Mouse (Mus musculus): Measurements from ENCODE around the gene Mip.
"Not testable (repeated sequence)": the region's sequence is repeated elsewhere in the genome, so short reads cannot be mapped to it uniquely, and the experiment has no call there.

Gene Mip

DNA sequence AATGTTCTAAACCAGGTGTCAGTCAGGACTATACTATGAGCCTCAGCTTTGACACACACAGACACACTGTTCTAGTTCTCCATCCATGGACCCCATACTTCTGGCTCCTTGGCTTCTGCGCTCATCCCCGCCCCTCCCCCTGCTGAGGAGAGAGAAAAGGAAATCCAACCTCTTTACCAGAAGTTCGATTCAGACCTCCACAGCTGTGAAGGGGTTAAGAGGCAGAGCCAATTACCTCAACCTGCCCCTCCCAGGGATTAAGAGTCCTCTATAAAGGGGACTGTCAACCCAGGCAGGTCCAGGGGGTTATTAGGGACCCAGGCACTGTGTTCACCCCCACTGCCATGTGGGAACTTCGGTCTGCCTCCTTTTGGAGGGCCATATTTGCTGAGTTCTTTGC lies at the start of gene Mip:
Gene Mip (plus strand): TSS at position 301 of the 400 bp plus-strand sequence.
- no peak for DNase-seq (ENCODE audit: low spot score in 2 of 2)

GRCm38 (mm10) chr10:128175996-128176755 lies 49.5 kb upstream of the Mip start:
- peak; percentile 34 to 54 for DNase-seq (ENCODE audit: low spot score in 2 of 2)

DNA sequence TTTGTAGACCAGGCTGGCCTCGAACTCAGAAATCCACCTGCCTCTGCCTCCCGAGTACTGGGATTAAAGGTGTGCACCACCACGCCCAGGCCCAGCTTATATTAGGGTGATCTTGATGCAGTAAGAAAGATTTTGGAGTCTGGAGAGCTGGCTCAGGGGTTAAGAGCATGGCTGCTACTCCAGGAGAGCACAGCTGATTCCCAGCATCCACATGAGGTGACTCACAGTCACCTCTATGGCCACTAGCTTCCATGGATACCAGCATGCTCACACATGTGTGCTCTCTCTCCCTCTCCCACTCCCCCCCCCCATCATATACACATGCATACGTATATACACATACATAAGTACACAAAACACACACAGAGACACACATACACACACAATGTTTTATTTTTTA lies 48.3 kb upstream of the Mip start:
- no peak for DNase-seq (ENCODE audit: low spot score in 2 of 2)

GRCm38 (mm10) chr10:128179989-128180388 lies 45.6 kb upstream of the Mip start, which contains the start of gene Rbms2:
Gene Rbms2 (minus strand): TSS chr10:128180297.
- DNase-seq (ENCODE audit: low spot score in 2 of 2), result peak in 1 of 2 experiments; percentile 21

- no peak for DNase-seq (ENCODE audit: low spot score in 2 of 2)
Measured at GRCm38 (mm10) chr10:128184296-128184695, 41.3 kb upstream of the Mip start.

- DNase-seq (ENCODE audit: low spot score in 2 of 2), result no peak
Measured at GRCm38 (mm10) chr10:128185277-128185940, 40.2 kb upstream of the Mip start.

DNA sequence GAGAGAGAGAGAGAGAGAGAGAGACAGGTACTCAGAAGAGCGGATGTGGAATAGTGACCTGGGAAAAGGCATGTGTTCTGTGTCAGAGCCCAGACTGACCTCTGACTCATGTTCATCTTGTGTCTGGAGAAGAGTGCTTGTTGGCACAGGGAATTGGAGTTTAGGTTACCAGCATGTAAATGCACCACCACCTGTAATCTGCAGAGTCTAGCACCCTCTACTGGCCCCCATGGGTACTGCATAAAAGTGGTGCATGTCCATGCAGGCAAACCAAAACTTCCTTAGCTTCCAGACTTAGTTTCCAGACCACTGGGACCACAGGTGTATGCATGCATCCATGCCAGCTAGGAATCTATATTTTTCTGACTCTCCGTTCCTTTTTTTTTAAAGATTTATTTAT lies 39.7 kb upstream of the Mip start:
- peak; percentile 52 to 58 for DNase-seq (ENCODE audit: low spot score in 2 of 2)

DNA sequence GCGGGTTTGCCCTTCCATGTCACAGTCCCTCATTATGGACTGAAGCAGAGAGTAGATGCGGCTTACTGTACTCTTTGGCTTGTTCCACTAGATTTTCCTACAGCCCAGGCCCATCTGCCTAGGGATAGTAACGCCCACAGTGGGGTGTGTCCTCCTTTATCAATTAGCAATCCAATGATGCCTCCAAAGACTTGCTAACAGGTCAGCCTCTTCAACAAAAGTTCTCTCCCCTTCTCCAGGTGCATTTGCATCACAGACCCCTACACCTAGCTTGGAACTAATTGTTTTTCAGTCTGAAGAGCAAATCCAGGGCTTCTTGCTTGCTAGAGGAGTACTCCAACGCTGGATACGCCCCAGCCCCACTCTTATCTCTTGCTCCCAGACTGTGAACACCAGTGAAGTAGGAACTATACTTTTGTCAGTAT lies 38.4 kb upstream of the Mip start:
- DNase-seq (ENCODE audit: low spot score in 2 of 2), result no peak

GRCm38 (mm10) chr10:128188242-128188877 lies 37.3 kb upstream of the Mip start:
- DNase-seq (ENCODE audit: low spot score in 2 of 2), result peak; percentile 43 to 49

DNA sequence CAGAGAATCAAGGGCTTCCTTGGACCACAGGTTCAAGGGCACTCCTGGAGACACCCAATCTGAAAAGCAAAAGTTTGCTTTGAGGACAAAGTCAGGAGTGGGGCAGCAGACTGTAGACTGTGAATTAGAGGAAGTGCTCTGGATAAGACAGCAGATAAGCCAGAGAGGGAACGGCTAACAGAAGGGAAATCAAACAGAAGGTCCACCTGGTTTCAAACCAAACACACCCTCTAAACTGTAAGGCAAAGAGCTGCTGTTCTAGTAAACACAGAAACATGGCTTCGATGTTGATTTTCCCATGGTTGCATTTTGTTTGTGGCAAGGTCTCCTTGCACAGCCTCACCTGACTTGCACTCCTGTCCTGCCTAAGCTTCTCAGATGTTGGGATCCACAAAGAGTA lies 34.2 kb upstream of the Mip start:
- DNase-seq (ENCODE audit: low spot score in 2 of 2), result no peak

- DNase-seq (ENCODE audit: low spot score in 2 of 2), result not testable (repeated sequence)
Measured at GRCm38 (mm10) chr10:128192030-128192766, 33.4 kb upstream of the Mip start.

DNA sequence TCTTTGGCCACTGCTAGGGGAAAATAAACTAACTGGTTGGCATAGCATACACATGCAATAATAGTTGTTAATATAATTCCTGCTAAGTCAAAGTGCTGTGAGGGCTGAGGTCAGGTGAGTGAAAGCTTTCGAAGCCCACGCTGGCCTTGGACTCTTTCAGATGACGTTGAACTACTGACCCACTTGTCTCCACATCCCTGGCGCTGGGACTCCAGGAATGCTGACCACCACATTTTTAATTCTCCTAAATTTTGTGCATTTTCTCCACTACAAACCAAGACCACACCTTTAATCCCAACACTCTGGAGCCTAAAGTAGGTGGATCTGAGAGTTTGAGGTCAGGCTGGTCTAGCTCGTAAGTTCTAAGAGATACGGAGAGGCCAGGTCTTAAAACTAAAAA lies 32.5 kb upstream of the Mip start:
- no peak for DNase-seq (ENCODE audit: low spot score in 2 of 2)

DNA sequence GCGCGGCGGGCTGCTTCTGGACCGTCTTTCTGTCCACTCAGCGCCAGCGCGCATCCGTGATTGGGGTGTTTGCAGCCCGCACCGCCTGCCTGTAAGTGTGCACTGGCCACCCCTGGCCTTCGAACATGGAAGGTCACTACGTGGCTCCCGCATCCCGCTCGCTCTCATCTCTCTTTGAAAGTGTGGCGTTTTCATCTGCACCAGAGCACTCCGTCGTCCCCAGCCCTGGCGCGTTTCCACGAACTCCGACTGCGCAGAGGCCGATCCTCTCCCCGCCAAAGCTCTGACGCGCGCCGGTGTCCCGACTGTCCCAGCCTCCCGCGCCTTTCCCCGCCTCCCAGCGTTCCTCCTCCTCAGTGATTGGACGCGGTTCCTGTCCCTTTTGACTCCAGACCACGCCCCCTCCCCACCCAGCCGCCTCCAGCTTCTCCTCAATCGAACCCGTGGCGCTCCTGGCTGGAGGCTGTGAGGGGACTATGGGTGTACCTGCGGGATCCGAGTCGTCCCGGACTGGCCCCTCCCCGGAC lies 31.6 kb upstream of the Mip start, which contains the start of gene Gls2:
Gene Gls2 (plus strand): TSS at position 434 of the 527 bp plus-strand sequence.
- DNase-seq (ENCODE audit: low spot score in 2 of 2), result peak; percentile 93

DNA sequence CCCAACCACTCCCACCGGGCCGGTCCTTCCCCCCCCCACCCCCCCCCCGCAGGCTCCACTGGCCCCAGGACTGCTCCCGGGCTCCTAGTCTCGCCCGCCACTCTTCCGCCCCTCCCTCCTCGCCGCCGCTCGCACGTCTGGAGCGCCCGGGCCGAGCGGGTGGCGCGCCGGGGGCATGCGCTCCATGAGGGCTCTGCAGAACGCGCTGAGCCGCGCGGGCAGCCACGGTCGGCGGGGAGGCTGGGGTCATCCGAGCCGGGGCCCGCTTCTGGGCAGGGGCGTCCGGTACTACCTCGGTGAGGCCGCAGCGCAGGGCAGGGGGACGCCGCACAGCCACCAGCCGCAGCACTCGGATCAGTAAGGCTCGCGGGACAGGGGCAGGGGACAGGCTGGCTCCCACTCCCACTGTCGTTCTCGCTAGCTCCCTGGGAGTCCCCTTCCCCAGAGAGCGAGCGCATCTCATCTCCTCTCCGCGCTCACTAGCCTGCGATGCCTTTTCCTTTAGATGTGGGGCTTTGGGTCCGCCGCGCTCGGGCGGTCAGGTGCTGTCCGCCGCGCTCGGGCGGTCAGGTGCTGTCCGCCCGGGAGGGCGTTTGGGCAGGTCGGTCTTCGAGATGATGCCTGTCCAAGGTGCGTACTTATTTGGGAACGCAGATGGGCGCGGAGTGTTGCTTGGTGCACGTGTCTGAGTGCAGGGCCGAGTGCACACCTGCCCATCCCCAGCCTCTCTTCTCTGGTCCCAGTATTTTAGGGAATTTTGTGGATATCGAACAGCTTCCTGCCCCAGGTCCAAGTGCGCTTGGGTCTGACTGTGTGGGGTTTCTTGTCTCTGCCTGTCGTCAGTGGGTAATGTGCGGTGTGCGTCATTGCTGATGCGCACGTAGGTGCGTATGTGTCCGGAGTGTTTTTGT lies 30.8 kb upstream of the Mip start:
- peak in 1 of 2 experiments; percentile 18 for DNase-seq (ENCODE audit: low spot score in 2 of 2)

GRCm38 (mm10) chr10:128201856-128202255 lies 23.8 kb upstream of the Mip start:
- no peak for DNase-seq (ENCODE audit: low spot score in 2 of 2)

DNA sequence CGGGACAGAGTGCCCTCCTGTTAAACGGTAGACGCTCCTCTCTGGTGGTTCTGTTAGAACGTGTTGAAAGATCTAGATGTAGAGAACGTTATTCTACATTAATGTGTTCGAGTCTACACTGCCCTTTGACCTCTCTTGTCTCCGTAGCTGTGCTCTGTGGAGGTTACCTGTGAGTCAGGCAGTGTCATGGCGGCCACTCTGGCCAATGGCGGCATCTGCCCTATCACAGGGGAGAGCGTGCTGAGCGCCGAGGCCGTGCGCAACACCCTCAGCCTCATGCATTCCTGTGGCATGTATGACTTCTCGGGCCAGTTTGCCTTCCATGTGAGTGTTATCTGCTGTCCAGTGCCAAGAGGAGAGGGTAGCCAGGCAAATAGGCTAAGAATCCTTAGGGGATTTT lies 20.7 kb upstream of the Mip start:
- no peak for DNase-seq (ENCODE audit: low spot score in 2 of 2)

GRCm38 (mm10) chr10:128208326-128208725 lies 17.3 kb upstream of the Mip start:
- no peak for DNase-seq (ENCODE audit: low spot score in 2 of 2)

DNA sequence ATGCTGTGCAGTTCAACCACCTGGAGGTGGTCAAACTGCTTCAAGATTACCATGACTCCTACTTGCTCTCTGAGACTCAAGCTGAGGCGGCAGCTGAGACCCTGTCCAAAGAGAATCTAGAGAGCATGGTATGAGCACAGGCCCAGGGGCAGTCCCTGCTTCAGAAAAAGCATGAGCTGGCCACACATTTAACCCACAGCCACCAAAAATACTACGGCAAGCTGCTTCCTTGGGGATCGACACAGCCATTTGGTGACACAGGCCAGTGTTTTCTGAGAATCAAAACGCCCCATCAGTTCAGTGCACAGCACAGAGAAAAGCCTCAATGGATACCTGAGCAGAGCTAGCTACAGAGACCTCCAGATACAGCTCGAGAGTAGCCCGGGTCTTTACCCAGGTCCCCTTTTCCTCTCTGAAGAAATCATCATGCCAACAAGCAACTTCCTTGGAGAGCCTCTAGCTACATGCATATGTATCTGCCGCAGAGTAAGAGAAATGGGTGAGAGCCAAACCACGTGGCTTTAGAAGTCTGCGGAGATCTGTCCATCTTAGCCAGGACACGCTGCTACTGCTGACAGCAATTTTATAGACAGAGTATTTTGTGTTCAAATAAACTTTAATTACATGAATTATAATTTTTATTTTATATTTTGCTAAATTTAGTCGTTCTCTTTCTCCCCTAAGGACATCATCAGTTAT lies 16.2 kb upstream of the Mip start:
- DNase-seq (ENCODE audit: low spot score in 2 of 2), result no peak

DNA sequence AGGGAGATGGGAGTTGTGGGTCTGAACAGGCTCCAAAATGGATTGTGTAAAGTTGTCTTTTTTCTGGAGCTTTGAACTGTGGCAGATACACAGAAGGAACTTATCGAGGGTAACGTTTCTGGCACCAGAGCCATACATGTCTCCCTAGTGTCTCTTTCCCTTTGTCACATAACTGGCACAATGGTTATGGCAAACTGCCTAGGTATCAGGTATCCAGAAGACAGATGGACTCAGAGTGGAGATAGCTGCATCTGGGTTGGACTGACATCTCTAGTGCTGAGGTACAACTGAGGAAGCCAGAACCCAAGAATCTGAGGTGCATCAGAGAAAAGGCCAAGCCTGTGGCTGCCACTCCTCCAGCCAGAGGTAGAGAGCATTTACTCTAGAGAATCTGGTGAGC lies 15.5 kb upstream of the Mip start:
- no peak for DNase-seq (ENCODE audit: low spot score in 2 of 2)

- peak in 1 of 2 experiments; percentile 25 for DNase-seq (ENCODE audit: low spot score in 2 of 2)
Measured at GRCm38 (mm10) chr10:128210954-128211353, 14.7 kb upstream of the Mip start.

All from urinary bladder, adult 18-20 months (tissue).